Mouse (Mus musculus): ENCODE results near the gene 1700012B07Rik.

DNA sequence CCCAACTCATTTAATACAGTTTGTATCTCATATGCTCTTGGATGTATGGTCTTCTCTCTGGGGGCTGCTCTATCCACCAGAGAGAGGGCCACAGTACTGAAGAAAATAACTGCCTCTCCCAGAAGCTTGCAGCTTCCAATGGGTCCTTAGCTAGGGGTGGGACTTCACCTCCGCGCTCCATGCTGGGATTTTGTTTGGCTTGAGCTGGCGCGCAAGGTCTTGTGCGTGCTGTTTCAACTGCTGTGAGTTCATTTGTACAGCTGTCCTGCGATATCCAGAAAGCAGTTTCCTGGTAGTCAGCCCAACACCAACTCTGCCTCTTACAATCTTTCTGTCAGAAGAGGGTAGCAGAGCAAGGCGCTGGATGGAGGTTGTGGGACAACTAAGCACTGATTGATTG, 18.5 kb upstream of the 1700012B07Rik start:
- TF ChIP-seq CTCF (IDR thresholded peaks at IDR 0.05; ENCODE audit: low read depth, low read length) = no peak
- no peak for TF ChIP-seq POLR2A (IDR thresholded peaks at IDR 0.05; ENCODE audit: borderline replicate concordance, low read depth, low read length)
